Mouse (Mus musculus): ENCODE data around the gene Cep128.
"Not testable (repeated sequence)": the region's sequence is repeated elsewhere in the genome, so short reads cannot be mapped to it uniquely, and the experiment has no call there.

Gene Cep128

DNA sequence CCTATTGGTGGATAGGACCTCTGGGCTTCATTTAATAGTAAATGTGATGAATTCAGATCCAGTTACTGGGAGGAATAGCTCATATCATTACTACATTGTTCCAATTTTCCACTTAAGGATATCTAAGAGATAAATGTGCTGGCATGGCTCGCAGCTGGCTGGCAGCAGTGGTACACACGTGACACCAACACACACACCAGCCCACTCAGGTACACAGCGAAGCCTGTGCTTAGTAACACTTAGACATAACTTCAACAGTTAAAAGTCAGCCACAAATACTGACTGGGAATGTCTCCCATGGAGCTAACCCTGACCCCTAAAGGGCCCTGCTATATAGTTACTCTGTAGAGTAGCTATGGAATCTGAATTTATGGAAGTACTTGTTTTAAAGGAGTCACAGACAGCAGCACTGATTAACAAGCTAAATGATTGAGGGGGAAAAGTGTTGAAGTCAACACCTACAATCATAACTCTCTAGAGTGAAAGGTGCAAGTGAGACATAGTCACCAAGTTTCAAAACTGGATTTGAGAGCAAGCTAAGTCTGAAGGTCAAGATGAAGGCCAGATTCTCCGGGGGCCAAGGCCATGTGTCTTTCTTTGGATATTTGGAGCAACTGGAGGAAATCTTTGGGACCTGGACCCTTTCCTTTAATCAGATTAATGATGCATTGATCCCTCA lies 320.7 kb downstream of the Cep128 start:
- DNase-seq (ENCODE audit: inconsistent ontology term) = no peak

DNA sequence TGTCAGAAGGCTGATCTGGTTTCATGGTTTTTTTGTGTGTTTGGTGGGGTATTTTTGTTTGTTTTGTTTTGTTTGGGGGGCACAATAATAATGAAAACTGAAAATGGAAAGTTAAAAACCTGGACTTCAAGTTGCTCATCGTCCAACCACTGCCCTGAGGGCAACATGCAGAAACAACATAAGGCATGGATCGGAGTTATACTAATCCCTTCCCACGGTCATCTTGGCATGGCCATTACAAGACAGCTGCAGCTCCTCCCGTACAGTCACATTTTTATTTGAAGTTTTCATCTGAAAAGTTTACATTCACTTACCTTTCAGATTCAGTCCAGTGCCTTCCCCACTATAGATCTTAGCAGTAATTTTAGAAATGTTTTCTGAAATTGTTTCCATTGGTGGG lies 321.5 kb downstream of the Cep128 start:
- DNase-seq (ENCODE audit: inconsistent ontology term) = no peak

DNA sequence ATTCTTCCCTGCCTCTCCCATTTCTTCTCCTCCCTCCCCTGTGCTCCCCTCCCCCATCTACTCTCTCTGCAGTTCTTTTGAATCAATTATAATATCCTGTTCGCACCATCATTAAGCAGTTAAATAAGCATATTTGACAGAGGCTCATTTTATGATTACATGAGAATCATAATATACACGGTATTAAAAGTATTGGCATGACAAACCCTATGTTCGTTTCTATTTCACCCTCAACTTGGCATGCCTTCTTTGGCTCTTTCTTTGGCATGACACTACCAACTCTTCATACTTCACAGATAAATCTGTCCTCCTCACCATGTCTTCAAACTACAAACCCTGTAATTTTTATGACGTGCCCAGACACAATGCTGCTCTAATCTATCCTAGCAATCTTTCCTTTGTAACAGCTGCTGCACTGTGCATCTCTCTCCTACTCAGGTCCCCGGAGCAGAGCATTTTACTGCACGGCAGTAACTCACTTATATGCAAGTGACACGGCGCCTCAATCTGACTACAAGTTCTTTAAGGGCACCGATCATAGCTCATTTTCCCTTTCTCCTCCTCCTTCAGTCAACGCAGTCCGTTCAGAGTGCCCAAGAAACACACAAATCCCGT lies 324.4 kb downstream of the Cep128 start:
- no peak for DNase-seq (ENCODE audit: inconsistent ontology term)

DNA sequence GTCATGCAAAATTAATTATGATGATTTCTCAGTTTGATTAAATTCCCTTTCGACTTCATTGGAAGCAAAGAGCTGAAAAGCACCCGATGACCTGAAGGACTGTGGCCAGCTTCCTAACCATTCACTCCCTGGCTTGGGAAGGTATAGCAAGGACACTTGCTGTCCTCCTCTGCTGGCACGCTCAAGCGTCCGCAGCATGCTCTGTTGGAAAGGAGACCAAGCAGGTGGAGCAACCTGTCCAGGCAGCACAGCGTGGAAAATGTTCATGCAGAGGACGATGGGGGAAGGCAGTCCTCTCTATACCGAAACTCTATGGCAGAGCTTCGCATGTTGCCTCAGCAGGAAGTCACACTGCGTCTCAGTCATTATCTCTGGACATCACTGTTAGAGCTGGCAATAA lies 327.3 kb downstream of the Cep128 start:
- DNase-seq (ENCODE audit: inconsistent ontology term) = no peak

DNA sequence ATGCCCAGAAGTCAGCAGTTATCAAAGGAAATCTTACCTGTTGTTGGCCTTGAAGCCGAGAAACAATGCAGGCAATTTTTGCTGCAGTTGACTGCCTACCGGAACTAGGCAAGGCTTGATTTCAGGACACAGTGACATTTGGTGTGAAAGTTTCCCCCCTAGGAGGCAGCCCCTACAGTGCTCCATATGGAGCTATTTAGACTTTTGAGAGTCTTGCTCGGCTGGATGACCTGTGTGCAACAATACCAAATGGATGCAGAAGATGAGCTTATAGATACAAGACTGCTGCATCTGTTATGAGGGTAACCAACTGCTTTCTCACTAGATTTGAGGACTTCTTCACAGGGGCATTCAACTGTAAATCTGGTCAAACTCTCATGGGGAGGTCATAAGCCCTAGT lies 331.9 kb downstream of the Cep128 start:
- no peak for DNase-seq (ENCODE audit: inconsistent ontology term)

DNA sequence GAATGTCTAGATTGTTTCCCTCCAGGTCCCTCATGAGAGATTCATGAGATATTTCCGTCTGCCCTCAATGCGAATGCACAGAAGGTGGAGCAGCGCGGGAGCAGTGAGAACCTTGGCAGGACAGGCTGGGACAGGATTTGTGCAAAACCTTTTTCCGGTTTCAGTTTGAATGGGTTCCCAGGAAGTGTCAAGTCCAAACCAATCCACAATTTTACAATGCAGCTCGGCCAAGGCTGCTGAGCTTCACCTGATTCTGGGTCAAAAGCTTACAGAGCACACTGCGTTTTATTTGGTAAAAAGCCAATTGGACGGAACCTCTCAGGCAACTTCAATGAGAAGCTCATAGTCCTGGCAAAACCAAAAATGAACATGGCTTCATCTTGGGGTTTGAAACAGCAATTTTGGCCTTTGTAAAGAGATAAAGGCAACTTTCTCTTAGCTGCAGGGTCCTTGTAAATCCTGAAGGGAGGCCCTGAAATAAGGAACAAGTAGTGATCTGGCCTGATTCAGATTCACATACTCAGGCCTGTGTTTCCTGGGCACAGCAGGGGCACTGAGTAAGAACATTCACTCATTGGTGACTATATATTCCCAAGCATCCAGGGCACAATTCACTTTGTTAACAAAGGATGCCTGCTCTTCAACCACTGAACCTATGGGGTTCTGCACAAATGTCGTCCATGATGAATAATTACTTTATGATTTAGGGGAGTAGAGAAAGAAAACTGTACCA lies 333.4 kb downstream of the Cep128 start:
- no peak for DNase-seq (ENCODE audit: inconsistent ontology term)

DNA sequence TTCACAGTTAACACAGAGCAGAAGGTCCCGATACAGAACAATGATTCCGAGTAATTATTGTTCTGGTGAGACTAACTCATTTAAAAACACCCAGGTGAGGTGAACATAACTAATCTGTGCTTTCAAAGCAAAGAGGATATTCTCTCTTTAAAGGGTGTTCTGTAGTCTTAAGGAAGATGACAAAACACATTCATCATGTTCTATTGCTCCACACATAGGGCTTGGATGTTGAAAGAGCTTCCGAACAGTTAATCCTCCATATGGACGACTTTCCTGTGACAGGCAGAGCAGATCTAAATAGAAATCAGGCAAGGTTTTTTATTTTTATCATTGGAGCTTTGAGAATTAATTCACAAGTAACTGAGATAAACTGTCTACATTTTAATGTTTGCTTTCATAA lies 342.8 kb downstream of the Cep128 start:
- no peak for DNase-seq (ENCODE audit: inconsistent ontology term)

DNA sequence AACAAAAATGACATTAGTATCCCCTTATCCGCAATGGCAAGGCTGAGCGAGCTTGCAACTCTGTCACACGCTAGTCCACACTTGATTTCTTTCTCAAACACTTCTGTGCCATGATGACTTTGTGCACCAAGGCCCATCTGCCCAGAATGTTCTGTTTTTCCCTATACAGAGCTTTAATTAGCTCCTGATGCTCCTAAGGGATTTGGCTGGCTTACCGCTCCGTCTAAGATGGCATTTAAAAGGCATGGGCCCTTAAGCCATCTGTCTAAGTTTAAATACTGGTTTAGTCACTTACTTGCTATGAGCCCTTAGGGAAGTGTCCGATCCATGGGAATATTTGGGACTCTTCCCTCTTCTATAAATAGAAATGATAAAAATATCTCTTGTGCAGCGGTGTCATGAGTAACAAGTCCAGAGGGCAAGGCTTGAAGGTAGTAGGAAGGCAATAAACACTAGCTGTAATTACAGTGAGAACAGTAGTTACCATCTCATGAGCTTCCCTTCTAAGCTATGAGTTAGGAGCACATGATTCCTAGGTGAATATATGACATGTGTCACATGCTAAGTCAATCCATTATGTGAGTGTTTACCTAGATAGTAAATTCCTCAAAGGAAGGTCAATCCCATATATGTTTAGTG lies 343.8 kb downstream of the Cep128 start:
- DNase-seq (ENCODE audit: inconsistent ontology term) = no peak

DNA sequence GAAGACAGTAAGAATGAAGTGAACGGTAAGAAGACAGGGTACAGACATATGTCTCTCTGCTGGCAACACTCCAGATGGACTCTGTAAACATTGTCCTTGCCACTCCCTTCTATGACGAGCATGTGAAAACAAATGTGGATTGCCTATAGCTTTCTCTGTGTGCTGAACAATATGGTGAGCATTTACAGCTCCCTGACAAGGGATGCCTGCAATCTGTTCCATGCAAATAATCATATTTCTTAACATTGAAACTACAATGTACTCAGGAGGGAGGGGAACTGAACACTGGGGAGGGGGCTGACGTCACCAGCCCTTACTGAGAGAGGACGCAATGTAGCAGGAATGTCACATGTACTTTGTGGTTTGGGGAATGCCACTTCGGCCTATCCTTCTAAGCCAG lies 355.1 kb downstream of the Cep128 start:
- DNase-seq (ENCODE audit: inconsistent ontology term) = no peak

DNA sequence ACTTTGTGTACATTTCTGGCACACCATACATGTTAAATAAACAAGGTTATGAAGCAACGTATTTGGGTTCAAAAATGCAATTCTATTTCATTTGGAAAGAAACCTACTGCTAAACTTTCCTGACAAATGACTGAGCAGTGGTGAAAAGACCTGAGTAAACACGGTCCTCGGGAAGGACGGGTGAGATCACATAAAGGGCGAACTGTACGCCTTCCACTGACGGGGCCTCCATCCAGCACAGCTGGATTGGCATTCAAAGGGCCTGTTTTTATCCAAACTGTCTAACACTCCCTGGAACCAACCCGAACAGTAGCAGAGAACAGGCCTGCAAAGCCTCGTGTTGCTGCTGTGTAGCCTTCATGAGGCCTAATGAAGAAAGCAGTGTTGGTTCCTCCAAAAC lies 356.5 kb downstream of the Cep128 start:
- DNase-seq (ENCODE audit: inconsistent ontology term) = no peak

DNA sequence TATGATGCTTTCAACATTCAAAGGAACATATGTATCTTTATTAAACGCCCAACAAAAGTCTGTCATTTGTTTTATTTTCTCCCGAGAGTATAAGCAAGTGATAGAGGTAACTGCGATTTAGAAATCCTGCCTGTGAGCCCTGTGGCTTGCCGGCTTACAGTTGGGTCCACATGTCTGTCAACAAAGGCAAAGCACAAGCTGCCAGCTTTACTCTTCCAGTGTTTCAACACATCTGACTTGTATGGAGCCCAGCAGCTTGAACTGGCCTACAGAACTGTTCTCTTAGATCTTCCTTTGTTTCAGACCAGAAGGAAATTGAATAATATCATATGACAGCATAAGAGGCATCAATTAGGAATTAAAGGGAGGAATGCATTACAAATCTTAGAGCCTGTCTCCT lies 357.1 kb downstream of the Cep128 start:
- no peak for DNase-seq (ENCODE audit: inconsistent ontology term)

DNA sequence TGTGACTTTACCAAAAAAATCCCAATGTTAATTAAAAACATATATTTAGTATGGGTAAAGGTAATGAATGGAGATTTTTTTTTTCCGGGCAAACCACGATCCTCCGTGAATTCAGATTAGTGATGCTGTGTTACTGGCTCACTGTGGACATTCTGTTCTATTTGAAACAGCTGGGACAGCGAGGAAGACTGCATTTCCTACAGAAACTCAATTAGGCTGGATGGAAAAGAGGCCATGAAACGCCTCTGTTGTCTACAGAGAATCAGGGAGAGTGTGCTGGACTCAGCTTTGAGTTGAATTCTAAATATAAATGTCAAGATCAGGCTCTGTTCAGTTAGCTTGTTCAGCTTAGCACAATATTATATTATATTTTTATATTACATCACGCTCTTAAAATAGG lies 369.1 kb downstream of the Cep128 start:
- no peak for DNase-seq (ENCODE audit: inconsistent ontology term)

DNA sequence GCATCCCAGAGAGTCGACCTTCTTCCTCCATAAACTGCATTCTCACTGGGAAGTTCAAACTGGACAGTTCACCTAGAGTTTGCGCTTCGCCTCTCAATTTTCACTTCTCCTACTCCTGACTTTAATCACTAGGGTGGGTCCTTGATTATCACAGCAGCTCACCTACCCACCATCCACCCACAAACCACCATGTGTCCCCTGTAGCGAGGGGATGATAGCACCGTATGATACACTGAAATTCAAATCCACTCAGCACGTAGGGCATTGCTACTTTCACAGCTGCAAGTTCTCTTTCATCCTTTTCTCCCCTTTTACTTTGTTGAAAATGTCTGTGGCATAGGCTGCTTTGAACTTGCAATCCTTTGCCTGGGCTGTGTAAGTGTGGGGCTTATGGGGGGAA lies 371.2 kb downstream of the Cep128 start:
- DNase-seq (ENCODE audit: inconsistent ontology term) = no peak

DNA sequence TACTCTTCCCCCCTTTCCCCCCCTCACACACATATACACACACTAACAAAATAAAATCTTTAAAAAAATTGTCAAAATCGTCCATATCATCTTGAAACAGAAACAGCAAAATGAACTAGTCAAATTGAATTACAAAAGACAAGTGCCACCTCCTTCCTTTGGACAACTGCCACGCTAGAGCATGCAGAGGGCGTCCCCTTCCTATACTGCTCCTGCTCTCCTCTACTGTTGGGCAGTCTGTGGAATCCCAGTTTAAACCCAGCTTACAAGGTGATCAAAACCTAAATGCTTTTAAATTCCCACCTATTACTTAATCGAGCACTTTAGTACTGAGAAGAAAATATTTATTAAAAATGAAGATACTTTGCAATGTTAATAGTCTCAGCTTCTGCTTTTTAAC lies 372.0 kb downstream of the Cep128 start:
- DNase-seq (ENCODE audit: inconsistent ontology term) = no peak

DNA sequence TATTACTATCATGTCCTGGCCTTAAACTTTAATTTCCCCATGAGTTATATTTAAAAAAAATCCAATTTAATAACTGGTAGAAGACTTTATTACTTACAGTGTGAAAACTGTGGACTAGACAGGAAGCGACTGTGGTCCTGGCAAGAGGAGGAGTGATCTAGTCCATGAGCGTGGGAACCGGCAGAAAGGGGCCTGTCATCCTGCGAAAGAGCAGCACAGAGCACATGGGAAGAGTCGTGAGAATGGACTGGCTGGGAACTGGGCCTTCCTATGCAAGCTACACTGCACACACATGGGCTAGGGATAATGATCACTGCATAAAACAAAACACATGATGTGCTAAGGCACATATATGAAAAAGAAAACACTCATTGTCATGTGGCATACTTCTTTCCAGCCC lies 375.5 kb downstream of the Cep128 start:
- DNase-seq (ENCODE audit: inconsistent ontology term) = no peak

DNA sequence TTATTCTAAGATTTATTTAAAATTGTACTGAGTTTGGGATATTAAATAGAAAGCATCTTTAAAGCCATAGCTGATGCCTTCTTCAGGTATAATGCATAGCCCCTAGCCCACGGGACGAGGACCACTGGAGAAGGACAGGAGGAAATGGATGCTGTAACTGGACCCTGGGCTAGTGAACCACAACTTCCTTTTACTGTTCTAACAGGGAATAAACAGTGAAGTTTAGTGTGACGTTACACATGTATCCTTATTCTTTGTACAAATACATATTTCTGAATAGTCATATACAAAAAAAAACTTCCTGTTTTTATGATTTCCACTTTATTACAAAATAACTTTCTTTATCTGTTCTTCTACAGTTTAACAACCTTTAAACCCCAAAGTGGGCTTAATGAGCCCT lies 376.0 kb downstream of the Cep128 start:
- DNase-seq (ENCODE audit: inconsistent ontology term) = no peak

DNA sequence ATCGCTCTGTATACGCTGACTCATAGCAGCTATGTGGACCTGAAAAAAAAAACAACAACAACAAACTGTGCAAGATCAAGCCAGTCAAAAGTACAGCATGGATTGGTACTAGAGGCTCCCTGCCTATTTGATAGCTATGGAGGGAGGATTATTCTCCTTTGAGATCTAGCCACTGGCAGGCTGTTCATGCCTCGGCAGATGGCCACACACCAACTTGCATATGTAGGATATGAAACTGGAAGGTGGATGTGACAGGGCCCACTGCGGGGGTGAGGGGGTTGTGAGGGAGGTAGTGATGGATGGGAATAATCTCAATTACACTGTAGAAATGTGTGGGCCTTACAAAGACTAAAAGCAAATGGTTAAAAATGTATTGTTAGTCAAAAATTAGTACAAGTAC lies 386.7 kb downstream of the Cep128 start:
- no peak for DNase-seq (ENCODE audit: inconsistent ontology term)

DNA sequence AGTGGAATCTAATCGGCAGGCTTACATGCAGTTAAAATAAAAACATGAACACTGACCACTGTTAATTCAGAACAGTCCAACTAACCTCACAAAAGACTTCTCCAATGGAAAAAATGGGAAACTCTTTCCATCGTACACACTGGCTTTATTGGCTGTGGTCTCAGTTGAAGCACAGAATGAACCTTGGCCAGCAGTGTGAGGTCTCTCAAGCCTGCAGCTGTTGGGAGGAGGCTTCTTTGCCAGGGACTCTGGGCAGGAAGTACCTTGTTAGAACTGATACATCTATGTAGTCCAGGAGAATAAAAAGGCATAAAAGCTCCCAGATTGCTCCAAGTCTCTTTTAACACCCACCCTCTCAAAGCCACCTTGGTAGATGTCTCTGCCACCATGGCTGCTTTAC lies 390.9 kb downstream of the Cep128 start:
- DNase-seq (ENCODE audit: inconsistent ontology term) = no peak

DNA sequence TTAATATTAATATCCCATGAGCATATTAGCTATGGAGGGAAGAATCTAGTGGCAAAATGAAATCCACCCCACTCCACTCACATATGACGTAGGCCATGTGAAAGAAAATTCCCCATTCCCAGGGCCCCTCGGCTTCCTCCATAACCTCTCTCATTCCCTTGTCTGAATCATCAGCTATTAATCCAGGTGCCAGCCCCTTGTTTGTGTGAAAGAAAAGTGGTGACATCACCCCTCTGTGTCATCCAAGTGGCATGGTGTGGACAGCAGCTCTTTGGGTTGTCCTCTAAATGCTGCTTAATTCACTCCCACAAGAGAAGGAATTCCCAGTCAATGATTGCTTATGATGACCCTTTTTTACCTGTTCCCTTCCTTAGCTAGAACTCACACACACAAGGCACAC lies 396.4 kb downstream of the Cep128 start:
- peak; percentile 83 for DNase-seq (ENCODE audit: inconsistent ontology term)

DNA sequence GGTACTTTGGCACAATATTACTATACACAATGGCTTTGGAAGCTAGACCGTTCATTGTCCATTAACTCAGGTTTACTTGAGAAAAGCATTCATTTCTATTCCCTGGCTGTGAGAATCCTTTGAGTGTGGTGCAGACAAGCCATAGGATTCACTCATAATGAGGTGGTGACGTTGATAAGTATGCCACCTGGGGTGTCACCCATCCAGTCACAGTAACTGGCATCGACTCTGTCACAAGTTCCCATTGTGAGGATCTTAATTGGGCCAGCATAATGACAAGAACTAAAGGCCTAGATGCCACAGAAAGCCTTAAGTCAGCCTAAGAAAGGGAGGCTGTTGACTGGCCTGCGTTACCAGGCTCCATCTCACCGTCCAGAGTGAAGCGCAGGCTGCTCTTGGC lies 396.9 kb downstream of the Cep128 start:
- DNase-seq (ENCODE audit: inconsistent ontology term) = peak; percentile 14

DNA sequence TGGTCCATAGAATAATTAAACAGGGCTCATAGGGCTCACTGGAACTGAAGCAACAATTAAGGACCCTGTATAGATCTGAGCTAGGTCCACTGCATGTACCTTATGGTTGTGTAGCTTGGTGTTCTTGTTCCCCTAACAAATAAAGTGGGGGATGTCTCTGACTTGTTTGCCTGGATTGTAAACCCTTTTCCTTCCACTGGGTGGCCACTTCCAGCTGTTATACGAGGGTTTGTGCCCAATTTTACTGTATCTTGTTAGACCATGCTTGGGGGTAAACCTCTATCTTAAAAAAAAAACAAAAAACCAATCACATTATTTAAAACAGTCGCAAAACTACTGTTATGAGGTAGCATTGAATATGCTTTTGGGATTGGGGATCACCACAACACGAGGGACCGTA lies 402.2 kb downstream of the Cep128 start:
- DNase-seq (ENCODE audit: inconsistent ontology term) = no peak

DNA sequence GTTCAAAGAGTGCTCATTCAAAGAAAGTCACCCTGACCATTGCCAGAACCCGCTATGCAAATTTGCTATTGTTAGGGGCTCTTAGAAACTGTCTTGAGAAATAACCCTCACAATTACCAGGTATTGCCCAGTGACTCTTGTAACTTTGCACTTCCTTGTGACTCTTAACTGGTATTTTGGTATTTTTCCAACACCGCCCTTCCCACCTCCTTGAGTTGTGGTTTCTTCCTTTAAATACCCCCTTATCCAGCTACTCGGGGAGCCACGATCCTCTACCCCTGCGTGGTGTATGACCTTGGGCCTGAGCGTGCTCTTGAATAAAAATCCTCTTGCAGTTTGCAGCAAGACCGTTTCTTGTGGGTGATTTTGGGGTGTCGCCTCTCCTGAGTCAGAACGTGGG lies 407.8 kb downstream of the Cep128 start:
- not testable (repeated sequence) for DNase-seq (ENCODE audit: inconsistent ontology term)

DNA sequence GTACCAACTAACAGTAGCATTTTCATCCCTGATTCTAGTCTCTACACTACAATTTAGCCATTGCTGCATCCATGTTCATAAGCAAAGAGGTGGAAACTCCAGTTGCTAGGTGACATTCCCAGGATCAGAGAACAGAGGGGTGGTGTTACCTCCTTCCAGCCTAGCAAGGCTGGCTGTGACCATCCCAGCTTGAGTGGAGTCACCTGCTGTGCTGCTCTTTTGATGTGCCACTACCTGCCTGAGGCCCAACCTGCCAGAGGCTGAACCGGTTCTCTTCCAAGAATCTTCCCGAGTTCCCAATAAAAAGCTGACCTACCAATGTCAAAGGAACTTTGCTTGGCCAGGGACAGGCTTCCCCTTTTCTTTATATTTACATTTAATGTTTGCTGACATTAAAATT lies 408.8 kb downstream of the Cep128 start:
- no peak for DNase-seq (ENCODE audit: inconsistent ontology term)
